Mouse (Mus musculus) myocyte (in vitro differentiated cells): Measurements from ENCODE around the gene Cds1. TPM values are rescaled to one million over a fixed set of nuclear protein-coding genes. Genes with fewer than 3 reads are reported as not detected.

Experiments used
- H3K27me3 ChIP-seq: one replicate; pipeline ENCODE4 v1.6.1; 2011; ENCODE audit not compliant: control insufficient read depth, insufficient read depth, insufficient read length
- H3K36me3 ChIP-seq: one replicate; pipeline ENCODE4 v1.6.1; 2011; ENCODE audit not compliant: control insufficient read depth, insufficient read depth
- H3K4me2 ChIP-seq: one replicate; pipeline ENCODE4 v1.6.1; 2011; ENCODE audit warnings: low read depth, control low read depth
- H3K4me3 ChIP-seq: one replicate; pipeline ENCODE4 v1.5.1; 2011; ENCODE audit warnings: mild to moderate bottlenecking, control low read depth, moderate library complexity
- H3K79me2 ChIP-seq: one replicate; pipeline ENCODE4 v1.6.1; 2011; ENCODE audit not compliant: control insufficient read depth, insufficient read depth
- H3ac ChIP-seq: one replicate; pipeline ENCODE4 v1.6.1; 2011; ENCODE audit not compliant: control insufficient read depth, insufficient read length
- CEBPB ChIP-seq: IDR thresholded peaks from 2 replicates; pipeline ENCODE4 v1.6.1; 2011; ENCODE audit warnings: mild to moderate bottlenecking, moderate library complexity; ENCODE audit not compliant: poor library complexity, insufficient read depth, severe bottlenecking
- E2F4 ChIP-seq: IDR thresholded peaks from one replicate; pipeline ENCODE4 v1.6.1; 2011; ENCODE audit warnings: mild to moderate bottlenecking, control low read depth, moderate library complexity; ENCODE audit not compliant: insufficient read depth
- MAX ChIP-seq: IDR thresholded peaks from one replicate; pipeline ENCODE4 v1.6.1; 2011; ENCODE audit warnings: low read depth, mild to moderate bottlenecking, control low read depth
- MYOD1 ChIP-seq, 3 experiments: IDR thresholded peaks; one replicate each; pipeline ENCODE4 v1.6.1; 2011; ENCODE audit warnings: control low read depth in 2 of 3, low read depth in 2 of 3, mild to moderate bottlenecking in 2 of 3, moderate library complexity in 1 of 3; ENCODE audit not compliant: insufficient read length in 2 of 3, control insufficient read depth in 1 of 3
- MYOG ChIP-seq, 3 experiments: IDR thresholded peaks; one replicate each; pipeline ENCODE4 v1.6.1; 2011; ENCODE audit warnings: control low read depth in 2 of 3, low read depth in 2 of 3, mild to moderate bottlenecking in 2 of 3; ENCODE audit not compliant: insufficient read length in 2 of 3, control insufficient read depth in 1 of 3, insufficient read depth in 1 of 3
- POLR2A ChIP-seq: IDR thresholded peaks from one replicate; pipeline ENCODE4 v1.6.1; 2011; ENCODE audit warnings: low read depth, mild to moderate bottlenecking, control low read depth, moderate library complexity; ENCODE audit not compliant: insufficient read length
- POLR2AphosphoS2 ChIP-seq: IDR thresholded peaks from one replicate; pipeline ENCODE4 v1.6.1; 2011; ENCODE audit warnings: low read depth, control low read depth; ENCODE audit not compliant: insufficient read length
- REST ChIP-seq: IDR thresholded peaks from one replicate; pipeline ENCODE4 v1.6.1; 2011; ENCODE audit warnings: mild to moderate bottlenecking, control low read depth, moderate library complexity; ENCODE audit not compliant: insufficient read depth, insufficient read length
- SRF ChIP-seq: IDR thresholded peaks from one replicate; pipeline ENCODE4 v1.6.1; 2011; ENCODE audit warnings: low read depth; ENCODE audit not compliant: control insufficient read depth, insufficient read length
- TCF12 ChIP-seq: IDR thresholded peaks from one replicate; pipeline ENCODE4 v1.6.1; 2011; ENCODE audit warnings: mild to moderate bottlenecking, control low read depth; ENCODE audit not compliant: poor library complexity, insufficient read depth, severe bottlenecking
- TCF3 ChIP-seq: IDR thresholded peaks from one replicate; pipeline ENCODE4 v1.6.1; 2011; ENCODE audit warnings: low read depth, control low read depth; ENCODE audit not compliant: insufficient read length
- USF1 ChIP-seq: IDR thresholded peaks from one replicate; pipeline ENCODE4 v1.6.1; 2011; ENCODE audit warnings: low read depth, mild to moderate bottlenecking, control low read depth, moderate library complexity
- polyA plus RNA-seq: library from polyadenylated mRNA; unstranded; fragments of >200 nt; fragmentation: generic; extraction: Trizol; gene quantifications from one replicate; pipeline ENCODE4 v1.2.1, GENCODE M21; 2012; ENCODE audit warnings: missing spikeins

Cds1 gene
- polyA plus RNA-seq, 1 experiment: not detected

DNA sequence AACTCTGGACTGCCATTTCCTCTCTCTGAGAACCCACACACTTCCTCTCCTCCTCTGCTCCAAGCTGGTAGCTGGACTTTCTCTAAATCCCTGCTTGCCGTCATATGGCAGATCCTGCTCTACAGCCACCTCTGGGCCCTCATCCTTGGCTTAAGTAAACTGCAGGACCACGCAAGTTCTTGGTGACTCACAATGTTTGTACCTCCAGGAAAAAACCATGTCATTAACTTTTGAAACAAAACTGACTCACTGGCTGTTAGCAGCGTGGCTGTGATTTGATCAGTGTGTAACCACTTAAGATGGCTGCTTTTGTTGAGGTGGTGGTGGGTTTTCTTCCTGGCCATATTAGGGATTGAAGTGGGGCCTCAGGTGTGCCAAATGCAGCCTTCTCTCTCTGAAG lies 19.4 kb downstream of the Cds1 start:
- H3K79me2 ChIP-seq: no peaks in the 10 kb centered on the region
- H3K4me2 ChIP-seq: no peak overlapping the region
- TF ChIP-seq POLR2A: no peak
- no peak for TF ChIP-seq REST
- no peak for TF ChIP-seq MYOG (IDR thresholded peaks at IDR 0.05; ENCODE audit: control insufficient read depth in 1 of 3, insufficient read depth in 1 of 3, insufficient read length in 2 of 3, low read depth in 2 of 3)
- TF ChIP-seq TCF3: no peak
- TF ChIP-seq USF1: no peak
- no peak for TF ChIP-seq MYOD1 (IDR thresholded peaks at IDR 0.05; ENCODE audit: control insufficient read depth in 1 of 3, insufficient read length in 2 of 3, low read depth in 2 of 3)
- no peak for TF ChIP-seq MAX
- no peak for TF ChIP-seq E2F4
- H3K4me3 ChIP-seq: no peak overlapping the region
- no peaks in the 10 kb centered on the region for H3K36me3 ChIP-seq
- H3ac ChIP-seq: no peak overlapping the region
- peaks cover 5% of the 10 kb centered on the region for H3K27me3 ChIP-seq

DNA sequence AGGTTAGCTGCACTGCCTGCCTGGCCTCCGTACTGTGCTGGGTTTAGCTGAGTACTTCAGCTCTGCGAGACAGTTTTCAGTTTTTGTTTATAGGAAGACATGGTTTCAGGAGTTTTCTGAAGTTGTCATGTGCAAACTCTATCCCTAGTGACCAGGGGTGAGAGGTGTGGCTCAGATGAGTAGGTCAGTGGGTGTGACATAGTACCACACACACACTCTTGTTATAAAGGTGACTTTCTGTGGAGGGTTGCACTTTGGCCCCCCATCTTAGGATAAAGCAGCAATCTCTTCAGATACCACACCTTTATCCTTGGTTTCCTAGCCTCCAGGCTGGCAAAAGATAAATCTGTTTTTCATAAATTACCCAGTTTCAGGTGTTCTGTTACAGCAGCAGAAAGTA lies 19.9 kb downstream of the Cds1 start:
- Histone ChIP-seq H3K36me3 (no peaks in the 10 kb centered on the region), H3K4me2 (no peak overlapping the region), H3K27me3 (peaks cover 5% of the 10 kb centered on the region), H3ac (no peak overlapping the region), H3K4me3 (no peak overlapping the region), H3K79me2 (no peaks in the 10 kb centered on the region)
- TF ChIP-seq CEBPB (no peak), REST (no peak), MYOG (IDR thresholded peaks at IDR 0.05; ENCODE audit: control insufficient read depth in 1 of 3, insufficient read depth in 1 of 3, insufficient read length in 2 of 3, low read depth in 2 of 3) (no peak), SRF (no peak), MYOD1 (IDR thresholded peaks at IDR 0.05; ENCODE audit: control insufficient read depth in 1 of 3, insufficient read length in 2 of 3, low read depth in 2 of 3) (no peak), TCF12 (no peak), USF1 (no peak), MAX (no peak), POLR2AphosphoS2 (no peak), POLR2A (no peak), E2F4 (no peak), TCF3 (no peak)

DNA sequence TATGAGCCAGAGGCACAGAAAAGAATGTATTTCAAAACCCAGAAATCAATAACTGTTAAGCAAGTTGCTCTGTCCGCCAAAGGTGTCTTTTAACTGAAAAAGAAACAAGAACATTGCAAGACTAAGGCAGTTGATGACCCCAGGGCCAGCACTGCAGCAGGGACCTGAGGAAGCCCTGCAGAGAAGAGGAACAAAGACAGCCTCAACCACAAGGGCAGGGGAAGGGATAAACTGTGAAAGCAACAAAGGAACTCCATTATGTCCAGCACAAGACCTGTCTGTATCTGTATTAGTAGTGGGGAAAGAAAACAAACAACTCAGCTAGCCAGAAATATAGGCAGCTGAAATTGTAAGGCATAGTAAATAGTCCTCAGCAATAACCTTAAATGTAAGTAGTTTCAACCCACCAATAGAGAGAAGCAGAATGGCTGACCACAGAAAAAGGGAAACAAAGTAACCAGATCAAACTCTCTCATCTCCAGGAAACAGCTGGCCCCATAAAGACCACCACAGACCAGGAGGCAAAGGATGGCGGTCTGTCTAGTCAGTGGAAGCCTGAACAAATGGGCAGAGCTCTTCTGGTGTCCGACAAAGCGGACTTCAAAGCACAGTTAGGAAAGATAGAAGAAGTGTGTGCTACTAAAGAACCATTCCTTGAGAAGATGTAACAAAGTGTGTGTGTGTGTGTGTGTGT lies 21.1 kb downstream of the Cds1 start:
- H3K4me3 ChIP-seq: no peak overlapping the region
- H3ac ChIP-seq: no peak overlapping the region
- no peak for TF ChIP-seq SRF
- H3K79me2 ChIP-seq: no peaks in the 10 kb centered on the region
- no peaks in the 10 kb centered on the region for H3K36me3 ChIP-seq
- H3K27me3 ChIP-seq: peaks cover 7% of the 10 kb centered on the region
- no peak overlapping the region for H3K4me2 ChIP-seq

DNA sequence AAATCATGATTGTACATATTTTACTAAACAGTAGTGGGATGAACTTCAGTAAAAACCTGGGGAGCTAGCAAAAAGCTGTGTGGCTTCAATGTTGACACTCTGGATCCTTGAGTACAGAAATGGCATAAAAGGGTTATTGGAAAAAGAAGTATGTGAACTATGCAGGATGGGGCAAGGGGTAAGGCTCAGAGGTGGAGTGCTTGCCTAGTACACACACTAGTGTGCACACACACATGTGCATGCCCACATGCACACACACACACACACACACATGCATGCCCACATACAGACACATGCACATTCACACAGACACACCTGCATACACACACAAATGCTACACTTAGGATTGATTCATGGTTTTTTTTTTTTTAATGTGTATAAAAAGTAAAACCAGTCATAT lies 24.8 kb downstream of the Cds1 start:
- no peaks in the 10 kb centered on the region for H3K79me2 ChIP-seq
- H3K4me2 ChIP-seq: no peak overlapping the region
- H3K4me3 ChIP-seq: no peak overlapping the region
- TF ChIP-seq CEBPB (no peak), TCF3 (no peak), TCF12 (no peak), E2F4 (no peak), POLR2AphosphoS2 (no peak), POLR2A (no peak), REST (no peak), MYOG (IDR thresholded peaks at IDR 0.05; ENCODE audit: control insufficient read depth in 1 of 3, insufficient read depth in 1 of 3, insufficient read length in 2 of 3, low read depth in 2 of 3) (no peak), USF1 (no peak), MYOD1 (IDR thresholded peaks at IDR 0.05; ENCODE audit: control insufficient read depth in 1 of 3, insufficient read length in 2 of 3, low read depth in 2 of 3) (no peak), MAX (no peak), SRF (no peak)
- no peak overlapping the region for H3ac ChIP-seq
- H3K36me3 ChIP-seq: no peaks in the 10 kb centered on the region
- H3K27me3 ChIP-seq: peaks cover 32% of the 10 kb centered on the region

DNA sequence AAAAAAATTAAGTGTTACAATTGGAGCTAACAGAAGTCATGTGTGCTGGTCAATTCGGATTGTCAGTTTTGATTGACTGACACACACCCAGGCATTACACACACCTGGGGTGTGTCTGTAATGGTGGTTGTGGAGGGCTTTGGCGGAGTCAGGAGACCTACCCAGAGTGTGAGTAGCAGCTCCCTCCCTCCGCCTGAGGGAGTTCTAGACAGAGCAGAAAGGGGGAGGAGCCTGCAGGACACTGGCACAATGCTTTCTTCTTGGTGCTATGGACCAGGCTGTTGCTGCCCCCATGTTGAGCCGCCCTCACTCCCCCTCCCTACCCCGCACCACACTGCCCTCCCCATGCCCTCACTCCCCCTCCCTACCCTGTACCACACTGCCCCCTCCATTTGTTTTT lies 25.6 kb downstream of the Cds1 start:
- TF ChIP-seq REST (no peak), TCF12 (no peak), POLR2A (no peak), TCF3 (no peak), SRF (no peak), USF1 (no peak), E2F4 (no peak), MYOD1 (IDR thresholded peaks at IDR 0.05; ENCODE audit: control insufficient read depth in 1 of 3, insufficient read length in 2 of 3, low read depth in 2 of 3) (no peak), CEBPB (no peak), MAX (no peak), POLR2AphosphoS2 (no peak), MYOG (IDR thresholded peaks at IDR 0.05; ENCODE audit: control insufficient read depth in 1 of 3, insufficient read depth in 1 of 3, insufficient read length in 2 of 3, low read depth in 2 of 3) (no peak)

More for the DNA sequence above, 25.6 kb downstream of the Cds1 start:
- H3ac ChIP-seq: no peak overlapping the region
- H3K4me2 ChIP-seq: no peak overlapping the region
- no peaks in the 10 kb centered on the region for H3K79me2 ChIP-seq
- no peak overlapping the region for H3K4me3 ChIP-seq
- H3K36me3 ChIP-seq: no peaks in the 10 kb centered on the region
- peaks cover 32% of the 10 kb centered on the region for H3K27me3 ChIP-seq
